Mouse (Mus musculus) layer of hippocampus, postnatal 14 days (tissue): ENCODE data around the gene Prss53. TPM values are rescaled to one million over a fixed set of nuclear protein-coding genes. Genes with fewer than 3 reads are reported as not detected.
A peak's percentile ranks its signal among the peaks of the same experiment; 100 is the strongest.
"Not testable (repeated sequence)": the region's sequence is repeated elsewhere in the genome, so short reads cannot be mapped to it uniquely, and the experiment has no call there.

Source experiments
- DNase-seq, 2 experiments: peaks; one replicate each; pipeline ENCODE4 v3.0.0; 2021 to 2022; ENCODE audit warnings: low spot score in 2 of 2, mixed read lengths in 1 of 2
- total RNA-seq, 2 experiments: library from RNA; stranded (reverse); gene quantifications; 2 replicates each; pipeline ENCODE4 v1.2.3; 2021

Gene Prss53
- total RNA-seq, 2 experiments from 2014 or later = 0.98 to 1.4 TPM

GRCm38 (mm10) chr7:127912190-127912871 is 21.6 kb upstream of the Prss53 start, which contains the start of gene Kat8:
Kat8 (plus strand) TSS chr7:127912516.
- peak; percentile 80 to 89 for DNase-seq

- DNase-seq = no peak
Observed at GRCm38 (mm10) chr7:127908656-127909055, 17.9 kb upstream of the Prss53 start.

DNA sequence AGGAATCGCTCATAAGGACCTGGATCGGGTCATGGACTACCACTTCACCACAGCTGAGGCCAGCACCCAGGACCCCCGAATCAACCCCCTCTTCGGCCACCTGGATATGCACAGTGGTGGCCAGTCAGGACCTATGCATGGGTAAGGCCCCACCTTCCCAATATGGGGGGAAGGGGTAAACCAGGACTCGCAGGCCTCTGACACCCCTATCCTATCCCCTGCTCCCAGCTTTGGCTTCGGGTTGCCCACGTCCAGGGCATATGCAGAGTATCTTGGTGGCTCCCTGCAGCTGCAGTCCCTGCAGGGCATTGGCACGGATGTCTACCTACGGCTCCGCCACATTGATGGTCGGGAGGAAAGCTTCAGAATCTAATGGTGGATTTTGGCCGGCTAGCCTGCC is 17.2 kb upstream of the Prss53 start:
- DNase-seq = no peak

GRCm38 (mm10) chr7:127903971-127904796 is 13.4 kb upstream of the Prss53 start, which contains the start of gene Bckdk:
Bckdk (plus strand) TSS chr7:127904082.
- peak; percentile 77 to 78 for DNase-seq

GRCm38 (mm10) chr7:127901772-127902171 is 11.0 kb upstream of the Prss53 start:
- no peak for DNase-seq

- DNase-seq = no peak
Observed at GRCm38 (mm10) chr7:127899997-127900396, 9.2 kb upstream of the Prss53 start.

DNA sequence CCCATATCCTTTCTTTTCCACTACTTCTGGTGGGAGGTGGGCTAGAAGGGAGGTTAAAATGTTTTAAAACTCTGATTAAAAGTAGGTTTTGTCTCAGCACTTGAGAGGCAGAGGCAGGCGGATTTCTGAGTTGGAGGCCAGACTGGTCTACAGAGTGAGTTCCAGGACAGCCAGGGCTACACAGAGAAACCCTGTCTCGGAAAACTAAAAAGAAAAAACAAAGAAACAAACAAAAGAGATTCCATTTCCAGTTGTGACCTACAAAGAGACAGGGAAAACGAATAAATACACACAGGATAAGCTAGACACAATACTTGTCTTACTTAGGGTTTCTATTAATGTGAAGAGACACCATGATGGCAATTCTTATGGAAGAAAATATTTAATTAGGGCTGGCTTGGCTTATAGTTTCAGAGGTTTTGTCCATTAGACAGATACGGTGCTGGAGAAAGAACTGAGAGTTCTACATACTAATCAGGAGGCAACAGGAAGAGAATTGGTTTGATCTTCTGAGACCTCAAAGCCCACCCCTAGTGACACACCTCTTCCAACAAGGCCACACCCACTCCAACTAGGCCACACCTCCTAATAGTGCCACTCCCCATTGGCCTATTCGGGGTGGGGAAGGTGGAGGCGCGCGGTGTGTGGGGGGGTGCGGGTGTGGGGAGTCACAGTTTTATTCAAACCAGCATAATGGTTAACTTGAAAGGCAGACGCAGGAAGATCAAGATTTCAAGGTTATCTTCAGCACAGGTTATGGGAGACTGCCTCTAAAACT is 7.6 kb upstream of the Prss53 start:
- DNase-seq = no peak

DNA sequence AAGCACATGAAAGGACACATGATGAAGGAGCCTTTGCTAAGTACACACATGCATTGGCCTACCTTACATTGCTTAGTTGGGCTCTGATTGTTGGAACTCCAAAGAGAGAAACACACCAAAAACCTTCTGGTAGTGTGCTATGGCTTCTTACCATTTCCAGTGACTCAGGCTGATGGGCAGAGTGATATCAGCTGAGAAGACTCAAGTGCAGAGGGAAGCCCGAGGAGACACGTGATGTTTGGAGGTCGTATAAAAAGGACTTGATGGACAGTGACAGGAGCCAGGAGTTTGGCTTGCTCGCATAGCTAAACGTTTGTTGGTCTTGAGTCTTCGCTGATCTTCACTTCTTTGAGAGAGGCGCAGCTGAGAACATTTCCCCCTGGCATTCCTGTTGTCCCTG is 6.8 kb upstream of the Prss53 start:
- no peak for DNase-seq

DNA sequence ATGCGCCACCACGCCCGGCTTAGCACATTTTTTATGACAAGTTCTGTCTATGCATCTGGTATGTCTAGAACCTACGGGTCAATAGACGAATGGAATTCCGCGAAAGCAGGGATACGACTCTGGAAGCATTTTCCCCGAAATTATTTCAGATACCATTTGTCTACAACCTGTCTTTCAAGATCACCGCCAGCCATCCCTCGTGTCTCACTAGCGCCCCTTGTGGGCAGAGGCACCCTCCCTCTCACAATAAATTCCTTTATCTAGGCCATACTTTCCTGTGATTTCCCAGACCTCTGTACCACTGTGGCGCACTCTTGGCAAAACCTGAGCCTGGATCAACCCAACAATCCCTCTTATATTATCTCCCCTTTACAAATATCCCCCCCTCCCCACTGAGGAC is 5.6 kb upstream of the Prss53 start:
- peak in 1 of 2 experiments; percentile 57 for DNase-seq

DNA sequence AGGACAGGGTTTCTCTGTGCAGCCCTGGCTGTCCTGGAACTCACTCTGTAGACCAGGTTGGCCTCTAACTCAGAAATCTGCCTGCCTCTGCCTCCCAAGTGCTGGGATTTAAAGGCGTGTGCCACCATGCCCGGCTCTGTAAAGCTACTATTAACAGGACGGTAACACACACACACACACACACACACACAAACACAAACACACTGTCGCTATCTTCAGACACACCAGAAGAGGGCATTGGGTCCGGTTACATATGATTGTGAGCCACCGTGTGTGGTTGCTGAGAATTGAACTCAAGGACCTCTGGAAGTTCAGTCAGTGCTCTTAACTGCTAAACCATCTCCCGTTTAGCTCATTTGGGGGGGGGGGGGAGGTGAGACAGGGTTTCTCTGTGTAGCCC is 5.1 kb upstream of the Prss53 start:
- not testable (repeated sequence) for DNase-seq

GRCm38 (mm10) chr7:127895442-127895841 is 4.7 kb upstream of the Prss53 start, which contains the start of the genes Gm21974 and Vkorc1:
Gm21974 (minus strand) TSS chr7:127895454.
Vkorc1 (minus strand) TSS chr7:127895617.
- peak; percentile 91 to 96 for DNase-seq

GRCm38 (mm10) chr7:127894480-127894879 is 3.7 kb upstream of the Prss53 start:
- DNase-seq = no peak

- DNase-seq = no peak
Observed at GRCm38 (mm10) chr7:127888821-127889220, 1.9 kb downstream of the Prss53 start.

GRCm38 (mm10) chr7:127887781-127888180 is 3.0 kb downstream of the Prss53 start:
- DNase-seq = no peak

DNA sequence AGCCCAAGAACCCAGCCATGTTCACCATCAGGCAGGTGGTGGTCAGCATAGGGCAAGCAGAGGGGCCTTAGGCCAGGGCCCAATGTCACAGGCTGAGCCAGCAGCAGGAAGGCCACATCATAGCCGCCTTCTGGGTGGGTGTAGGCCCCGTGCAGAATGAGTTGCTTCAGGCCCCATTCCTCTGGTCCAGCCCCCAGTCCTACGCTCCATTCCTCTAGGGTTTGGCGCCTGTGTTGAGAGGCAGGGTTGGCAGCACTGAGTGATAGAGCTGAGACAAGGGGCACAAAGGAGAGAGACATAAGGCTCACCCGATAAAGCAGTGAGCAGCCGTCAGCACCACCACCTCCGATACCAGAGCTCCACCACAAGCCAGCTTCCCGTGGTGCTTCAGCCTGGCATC is 3.6 kb downstream of the Prss53 start:
- DNase-seq = no peak

GRCm38 (mm10) chr7:127886551-127886950 is 4.2 kb downstream of the Prss53 start:
- DNase-seq = no peak

- no peak for DNase-seq
Observed at GRCm38 (mm10) chr7:127885951-127886350, 4.8 kb downstream of the Prss53 start.

- no peak for DNase-seq
Observed at GRCm38 (mm10) chr7:127880431-127880830, 10.3 kb downstream of the Prss53 start.

GRCm38 (mm10) chr7:127879301-127879700 is 11.5 kb downstream of the Prss53 start:
- DNase-seq = no peak

- DNase-seq = peak; percentile 94 to 95
Observed at GRCm38 (mm10) chr7:127876467-127877348, 14.1 kb downstream of the Prss53 start, which contains the start of gene Zfp668. Zfp668 (minus strand) TSS chr7:127876828.
